Mouse (Mus musculus): Measurements from ENCODE around the gene Tmem243. TPM values are rescaled to one million over a fixed set of nuclear protein-coding genes. Genes with fewer than 3 reads are reported as not detected.

Gene Tmem243
- 21.4 and 22.3 TPM in 2 replicates for total RNA-seq (2023)

DNA sequence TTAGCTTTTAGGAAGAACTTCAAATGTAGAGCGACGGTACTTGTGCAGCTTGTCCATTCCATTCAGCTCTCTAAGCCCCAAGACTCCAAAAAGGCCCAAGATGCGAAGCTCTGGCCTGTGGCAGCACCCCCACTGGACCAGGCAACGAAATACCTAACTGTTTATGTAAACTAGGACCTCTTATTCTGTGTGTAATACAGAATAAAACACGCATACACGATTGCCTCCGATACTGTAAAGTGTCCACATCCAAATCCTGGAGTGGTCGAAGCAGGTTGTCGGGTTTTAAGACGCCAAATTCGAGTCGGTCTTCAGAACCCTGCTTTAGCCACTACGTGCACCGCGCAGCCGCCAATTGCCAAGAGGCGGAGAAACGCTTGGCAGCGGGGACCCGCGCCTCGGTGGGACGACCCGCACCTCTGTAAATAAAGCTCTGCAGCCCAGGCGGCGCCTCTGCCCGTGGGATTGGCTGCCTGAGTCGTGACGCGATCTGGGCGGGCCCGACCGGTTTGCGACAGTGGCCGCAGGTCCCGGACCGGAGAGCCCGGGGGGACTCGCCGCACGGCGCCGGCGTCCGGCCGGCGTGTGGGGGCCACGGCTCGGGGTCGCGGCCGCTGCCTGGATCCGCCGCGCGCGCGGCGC is at the start of gene Tmem243:
Gene Tmem243, plus strand, starts transcription at position 462 of the 642 bp plus-strand sequence.

DNA sequence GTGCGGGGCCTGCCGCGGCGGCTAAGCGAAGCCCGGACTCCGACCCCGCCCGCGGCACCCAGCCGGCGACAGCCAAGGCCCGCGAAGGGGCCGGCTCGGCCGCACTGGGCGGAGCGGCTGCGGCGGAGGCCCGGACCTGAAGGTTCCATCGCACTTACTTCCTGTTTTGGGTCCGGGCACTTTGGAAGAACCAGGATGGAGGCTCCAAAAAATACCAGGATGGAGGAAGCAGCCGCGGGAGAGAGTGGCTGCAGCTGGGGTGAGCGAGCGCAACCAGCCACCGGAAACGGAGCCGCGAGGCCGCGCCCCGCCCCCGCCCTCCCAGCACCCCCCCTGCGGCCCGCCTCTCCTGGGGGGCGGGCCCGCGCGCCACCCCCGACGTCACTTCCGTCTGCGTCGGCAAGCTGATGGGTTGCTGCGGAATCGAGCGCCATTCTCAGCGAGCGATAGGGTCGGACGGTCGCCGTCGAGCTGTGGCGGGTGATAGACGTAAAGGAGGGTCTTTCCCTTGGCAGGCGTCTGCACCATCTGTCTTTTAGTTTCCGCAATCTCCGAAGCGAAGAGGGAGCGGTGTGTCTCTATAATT is 61.1 kb downstream of the Tmem243 start, which contains the start of gene Dmtf1:
Gene Dmtf1, minus strand, starts transcription at position 321 of the 586 bp plus-strand sequence.

Other genes starting within 250 kb of the Tmem243 start
- 1.0 and 1.8 TPM in 2 replicates for gene Abcb4, start 207.0 kb upstream of the Tmem243 start, total RNA-seq (2023)
- 19.1 and 22.8 TPM in 2 replicates for gene Crot, start 103.3 kb upstream of the Tmem243 start, total RNA-seq (2023)
- 33.6 and 37.8 TPM in 2 replicates for gene Dmtf1, start 61.1 kb downstream of the Tmem243 start, total RNA-seq (2023)
- not detected in 2 replicates for gene 9330182L06Rik, start 165.4 kb downstream of the Tmem243 start, total RNA-seq (2023)

Data from neutrophil, adult 65 days (primary cell).